Mouse (Mus musculus): Measurements from ENCODE around the gene Wnt5b. TPM values are rescaled to one million over a fixed set of nuclear protein-coding genes. Genes with fewer than 3 reads are reported as not detected.

The Wnt5b gene
- total RNA-seq, 2 experiments from 2014 or later: 3.1 to 3.6 TPM

DNA sequence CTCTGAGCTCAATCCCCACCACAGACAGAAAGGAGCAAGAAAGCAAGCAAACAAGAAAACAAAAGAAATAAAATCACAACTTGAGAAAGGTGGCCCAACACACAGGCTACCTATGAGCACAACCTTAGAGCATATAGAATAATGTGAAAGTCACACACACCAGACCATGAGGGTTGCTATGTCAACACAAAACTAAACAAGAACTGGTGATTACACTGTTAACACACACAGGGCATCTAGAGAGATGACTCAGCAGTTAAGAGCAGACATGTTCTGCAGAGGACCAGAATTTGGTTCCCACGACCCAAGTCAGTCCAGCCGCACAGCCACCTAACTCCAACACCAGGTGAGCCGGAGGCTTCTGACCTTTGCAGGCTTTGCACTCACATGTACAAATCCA, 141.2 kb downstream of the Wnt5b start:
- no peak for DNase-seq (ENCODE audit: low spot score)
- intact Hi-C loops (cut with DNase I): no loop called here

DNA sequence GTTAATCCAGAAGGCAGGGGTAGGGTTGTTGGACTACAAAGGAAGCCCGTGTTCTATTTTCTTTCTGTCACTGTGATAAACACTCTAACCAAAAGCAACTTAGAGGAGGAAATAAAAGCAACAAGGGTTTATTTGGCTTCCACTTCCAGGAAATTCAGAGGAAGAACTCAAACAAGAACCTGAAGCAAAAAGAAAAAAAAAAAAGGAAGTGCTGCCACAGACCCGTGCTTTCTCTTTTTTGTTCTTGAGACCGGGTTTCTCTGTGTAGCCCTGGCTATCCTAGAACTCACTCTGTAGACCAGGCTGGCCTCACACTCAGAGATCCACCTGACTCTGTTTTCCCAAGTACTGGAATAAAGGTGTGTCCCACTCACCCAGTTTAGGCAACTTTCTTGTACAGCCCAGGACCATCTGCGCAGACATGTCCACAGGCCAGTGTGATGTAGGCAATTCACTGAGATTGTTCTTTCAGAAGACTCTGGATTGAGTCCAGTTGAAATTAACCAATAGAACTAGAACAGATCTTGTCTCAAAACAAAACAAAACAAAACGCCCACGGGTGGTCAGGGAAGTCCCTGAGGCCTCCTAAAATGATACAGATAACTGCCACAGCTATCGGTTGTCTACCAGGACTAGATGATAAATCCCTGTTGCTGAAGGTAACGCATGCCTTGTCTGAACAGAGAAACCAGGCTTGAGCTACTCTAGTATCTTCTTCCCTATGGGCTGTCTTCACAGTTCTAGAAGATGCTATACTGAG, 142.4 kb downstream of the Wnt5b start:
- intact Hi-C loops (cut with DNase I): no loop called here
- no peak for DNase-seq (ENCODE audit: low spot score)

DNA sequence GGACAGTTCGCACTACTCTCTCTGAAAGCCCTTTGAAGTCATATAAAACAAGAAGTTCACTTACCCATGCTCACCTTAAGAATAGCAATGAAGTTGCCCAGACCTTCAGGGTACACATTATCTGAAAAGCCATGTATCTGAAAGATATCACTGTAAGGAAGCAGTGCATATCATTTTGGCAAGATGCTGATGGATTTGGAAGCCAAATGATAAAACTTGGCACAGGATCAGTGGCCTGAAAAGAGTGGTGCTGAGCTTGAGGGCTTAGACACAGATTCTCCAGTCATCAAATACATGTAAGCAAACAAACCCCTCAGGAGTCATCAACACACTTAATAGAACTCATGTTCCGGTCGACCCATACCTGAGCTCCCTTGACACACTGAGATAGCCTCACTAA, 143.5 kb downstream of the Wnt5b start:
- no peak for DNase-seq (ENCODE audit: low spot score)
- intact Hi-C loops (cut with DNase I): no loop called here

DNA sequence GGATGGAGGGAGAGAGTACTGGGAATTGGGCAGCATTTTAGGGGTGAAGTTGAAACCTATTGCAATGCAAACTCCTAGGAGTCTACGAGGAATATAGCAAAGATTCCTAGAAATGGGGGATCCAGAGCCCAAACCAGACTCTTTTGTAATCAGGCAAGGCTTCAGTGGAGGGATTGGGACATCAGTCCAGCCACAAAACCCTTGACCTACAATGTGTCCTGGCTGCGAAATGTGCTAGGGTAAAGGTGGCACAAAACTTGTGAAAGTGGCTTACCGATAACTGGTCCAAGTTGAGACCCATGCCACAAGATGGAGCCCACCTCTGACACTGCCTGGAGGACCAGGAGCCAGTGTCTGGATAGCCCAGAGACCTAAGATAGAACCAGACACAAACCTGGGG, 144.8 kb downstream of the Wnt5b start:
- intact Hi-C loops (cut with DNase I): no loop called here
- DNase-seq (ENCODE audit: low spot score): no peak

DNA sequence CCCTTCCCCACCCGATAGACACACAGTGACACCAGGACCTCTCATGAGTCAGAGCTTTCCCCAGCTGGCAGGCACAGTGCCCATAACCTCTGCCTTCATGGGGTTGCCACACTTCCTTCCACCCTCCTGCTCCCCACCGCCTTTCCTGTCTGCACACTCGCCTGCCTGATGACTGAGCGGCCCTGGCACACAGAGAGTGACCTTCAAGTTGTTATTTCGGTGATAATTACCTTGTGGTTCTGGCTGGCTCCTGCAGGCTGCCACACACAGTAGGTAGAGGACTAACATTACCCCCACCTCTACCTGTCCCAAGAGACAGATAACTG, 147.9 kb downstream of the Wnt5b start:
- intact Hi-C loops (cut with DNase I): no loop called here
- peak; percentile 71 for DNase-seq (ENCODE audit: low spot score)

DNA sequence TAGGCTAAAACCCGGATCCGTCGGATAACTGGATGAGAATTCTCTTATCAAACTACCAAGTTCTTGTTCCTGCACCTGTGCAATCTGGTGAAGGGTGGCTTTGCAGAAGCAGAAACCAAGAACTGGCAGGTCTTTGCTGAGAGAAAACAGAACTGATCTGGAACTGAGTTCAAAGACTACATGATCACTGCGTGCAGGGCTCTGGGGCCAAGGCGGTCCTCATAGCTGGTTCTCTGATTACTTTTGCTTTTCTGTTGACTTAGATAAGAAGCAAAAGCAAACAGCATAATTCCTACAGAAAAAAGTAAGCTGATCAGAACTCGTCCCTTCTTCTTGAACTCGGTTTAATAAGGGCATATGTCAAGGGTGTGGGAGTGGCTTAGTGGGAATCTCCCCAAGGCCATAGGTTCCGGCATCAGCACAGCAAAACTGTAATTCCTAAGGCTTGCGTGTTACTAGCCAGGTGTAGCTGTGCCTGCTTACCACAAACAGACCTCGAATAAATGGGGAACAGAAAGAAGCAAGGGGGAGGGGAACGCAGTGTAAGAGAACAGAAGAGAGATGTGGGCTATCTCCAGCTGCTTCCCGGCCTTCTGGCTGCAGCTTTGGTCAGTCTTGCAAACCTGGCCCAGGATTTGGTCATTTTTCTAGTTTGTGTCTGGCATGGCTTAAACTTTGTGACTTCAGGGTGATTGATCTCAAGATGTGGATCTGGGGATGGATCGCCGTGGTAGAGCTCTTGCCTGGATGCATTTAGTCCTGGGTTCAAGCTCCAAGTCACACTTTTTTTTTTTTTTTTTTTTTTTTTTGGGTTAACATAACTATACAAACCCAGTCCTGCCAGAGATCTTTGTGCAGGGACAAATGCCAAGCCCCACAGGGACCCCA, 148.5 kb downstream of the Wnt5b start:
- no peak for DNase-seq (ENCODE audit: low spot score)
- intact Hi-C loops (cut with DNase I): no loop called here

DNA sequence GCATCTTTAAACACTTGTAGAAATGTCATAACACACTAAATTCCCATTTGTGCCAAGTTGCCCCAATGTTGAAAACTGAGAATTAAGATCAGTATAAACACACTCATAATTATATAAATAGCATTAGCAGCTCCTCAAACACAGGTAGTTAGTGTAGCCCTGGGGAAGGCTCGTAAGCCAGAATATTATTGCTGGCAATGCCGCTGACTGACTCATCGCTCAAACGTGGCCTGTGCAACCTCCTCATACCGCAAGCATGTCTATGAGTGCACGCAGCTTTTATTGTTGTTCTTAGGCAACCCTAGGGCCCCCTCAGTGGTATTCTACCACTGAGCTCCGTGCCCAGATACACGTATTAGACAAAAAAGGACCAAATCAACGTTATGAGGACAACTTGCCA, 151.3 kb downstream of the Wnt5b start:
- DNase-seq (ENCODE audit: low spot score): no peak
- intact Hi-C loops (cut with DNase I): no loop called here

DNA sequence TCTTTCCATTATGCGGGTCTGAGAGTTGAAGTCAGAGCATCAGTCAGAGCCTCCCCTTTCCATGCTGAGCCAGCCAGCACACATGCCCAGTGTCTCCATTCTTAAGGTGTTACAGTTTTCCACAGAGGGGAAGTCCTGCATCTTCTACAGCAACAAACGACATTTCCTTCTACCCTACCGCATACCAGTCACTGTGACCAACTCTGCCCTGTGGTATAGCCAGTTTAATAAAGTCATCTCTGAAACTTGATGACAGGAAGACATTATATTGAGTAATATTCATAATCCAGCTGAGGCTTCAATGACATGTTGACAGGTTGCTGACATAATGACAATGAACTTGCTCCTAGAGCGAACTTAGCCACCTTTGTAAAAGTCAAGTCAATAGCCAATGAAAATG, 153.4 kb downstream of the Wnt5b start:
- DNase-seq (ENCODE audit: low spot score): no peak
- intact Hi-C loops (cut with DNase I): no loop called here

DNA sequence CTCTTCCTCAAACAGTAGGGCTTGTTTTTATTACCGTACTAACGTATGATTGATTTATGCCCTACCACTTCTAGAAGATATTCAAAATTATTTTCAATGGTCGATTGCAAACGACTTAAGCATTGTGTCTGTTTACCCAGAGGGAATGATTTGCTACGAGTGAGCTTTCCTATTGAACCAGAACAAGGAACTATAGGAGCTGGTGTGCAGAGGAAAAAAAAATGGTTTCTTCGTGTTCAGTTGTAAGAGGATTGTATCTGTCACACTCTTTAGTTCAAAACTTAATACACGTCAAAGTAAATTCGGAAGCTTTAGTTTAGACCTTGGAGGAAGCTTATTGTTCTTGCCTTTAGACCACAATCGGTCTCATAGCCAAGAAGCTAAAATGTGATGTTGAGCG, 155.1 kb downstream of the Wnt5b start:
- intact Hi-C loops (cut with DNase I): loop anchor here (5.0 kb wide), 1 partner anchor 38 kb away; no protein-coding TSS in a partner anchor
- DNase-seq (ENCODE audit: low spot score): no peak

DNA sequence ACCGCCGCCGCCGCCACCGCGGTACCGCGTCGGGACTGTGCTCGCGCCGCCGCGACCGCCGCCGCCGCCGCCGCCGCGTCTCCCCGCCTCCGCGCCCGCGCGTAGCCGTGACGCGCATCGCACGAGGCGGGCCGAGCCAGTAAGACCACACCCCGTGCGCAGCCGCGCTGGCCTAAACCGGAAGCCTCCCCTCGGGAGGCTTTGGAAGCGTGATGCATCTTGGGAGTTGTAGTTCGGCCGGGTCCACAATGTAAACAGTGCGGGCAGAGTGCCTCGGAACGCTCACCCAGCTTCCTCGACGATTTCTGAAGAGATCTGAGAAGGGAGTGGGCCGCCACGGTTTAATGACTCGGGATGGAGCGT, 155.5 kb downstream of the Wnt5b start:
- DNase-seq (ENCODE audit: low spot score): peak; percentile 89
- intact Hi-C loops (cut with DNase I): loop anchor here (5.0 kb wide), 1 partner anchor 39 kb away; no protein-coding TSS in a partner anchor

DNA sequence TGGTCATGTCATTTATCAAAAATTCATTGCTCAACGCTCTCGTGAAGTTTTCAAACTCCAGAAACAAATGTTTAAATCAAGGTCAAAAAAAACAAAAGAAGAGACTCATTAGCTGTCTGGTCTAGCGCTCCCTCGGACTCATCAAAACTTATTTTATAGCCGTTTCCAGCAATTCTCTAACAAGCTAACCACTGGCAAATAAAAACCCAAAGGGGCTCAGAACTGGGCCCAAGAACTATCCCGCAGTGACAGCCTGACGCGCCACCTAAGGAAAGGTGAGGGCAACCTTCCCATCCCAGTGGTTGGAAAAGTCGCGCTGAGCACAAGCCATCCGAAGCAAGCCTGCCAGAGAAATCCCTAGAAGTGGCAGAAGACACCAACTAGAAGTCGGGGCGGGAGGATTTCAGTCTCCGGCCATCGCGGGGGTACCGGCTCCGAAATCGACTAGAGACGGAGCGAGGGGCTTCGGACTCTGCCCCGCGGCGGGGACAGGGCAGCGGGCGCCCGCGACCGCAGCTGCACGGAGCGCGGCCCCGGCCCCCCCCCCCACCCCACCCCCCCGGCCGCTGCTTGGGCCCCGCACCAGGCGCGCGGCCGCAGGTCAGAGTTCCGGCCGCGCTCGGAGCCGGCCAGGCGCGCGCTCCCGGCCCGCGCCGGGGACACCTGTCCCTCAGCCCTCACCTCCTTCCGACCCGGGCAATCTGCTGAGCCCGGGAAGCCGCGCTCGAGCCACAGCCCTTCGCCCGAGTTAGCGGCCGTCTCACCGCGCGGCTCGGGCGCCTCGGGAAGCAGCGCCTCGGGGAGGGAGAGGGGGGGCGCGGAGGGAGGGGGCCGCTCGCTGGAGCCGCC, 156.1 kb downstream of the Wnt5b start:
- intact Hi-C loops (cut with DNase I): loop anchor here (5.0 kb wide), 1 partner anchor 39 kb away; no protein-coding TSS in a partner anchor
- no peak for DNase-seq (ENCODE audit: low spot score)

DNA sequence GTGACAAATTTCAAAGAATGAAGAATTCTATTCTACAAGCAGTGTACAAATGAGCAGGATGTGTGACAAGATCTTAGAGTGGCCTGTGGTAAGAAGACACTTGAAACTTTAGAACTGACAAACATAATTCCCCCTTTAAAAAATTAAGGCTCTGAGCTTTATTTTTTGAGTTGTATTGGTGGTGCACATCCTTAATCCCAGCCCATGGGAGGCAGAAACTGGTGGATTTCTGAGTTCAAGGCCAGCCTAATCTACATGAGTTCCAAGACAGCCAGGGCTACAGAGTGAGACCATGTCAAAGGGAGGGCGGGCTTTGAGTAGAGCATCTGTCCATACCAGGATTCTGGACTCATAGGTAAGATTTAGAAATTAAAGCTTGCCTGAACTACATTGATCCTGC, 157.3 kb downstream of the Wnt5b start:
- DNase-seq (ENCODE audit: low spot score): no peak
- intact Hi-C loops (cut with DNase I): loop anchor here (5.0 kb wide), 1 partner anchor 40 kb away; no protein-coding TSS in a partner anchor

DNA sequence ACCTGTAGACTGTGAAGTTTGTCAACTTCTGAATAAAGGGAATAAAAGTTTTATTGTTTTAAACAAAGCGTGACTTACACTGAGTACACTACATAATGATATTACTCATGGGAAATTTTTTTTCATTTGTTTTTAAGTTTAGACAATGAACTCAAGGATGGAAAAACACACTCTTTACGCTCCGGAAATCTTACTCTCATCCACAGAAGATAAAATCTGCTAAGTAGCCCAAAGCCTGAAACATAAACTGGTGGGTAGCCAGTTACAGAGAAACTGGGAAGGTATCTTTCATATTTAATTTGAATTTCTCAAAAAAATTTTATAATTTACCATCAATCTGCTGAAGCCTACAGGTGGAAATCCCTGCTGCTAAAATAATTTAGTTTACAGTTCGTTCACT, 157.7 kb downstream of the Wnt5b start:
- intact Hi-C loops (cut with DNase I): loop anchor here (5.0 kb wide), 1 partner anchor 41 kb away; no protein-coding TSS in a partner anchor
- no peak for DNase-seq (ENCODE audit: low spot score)

DNA sequence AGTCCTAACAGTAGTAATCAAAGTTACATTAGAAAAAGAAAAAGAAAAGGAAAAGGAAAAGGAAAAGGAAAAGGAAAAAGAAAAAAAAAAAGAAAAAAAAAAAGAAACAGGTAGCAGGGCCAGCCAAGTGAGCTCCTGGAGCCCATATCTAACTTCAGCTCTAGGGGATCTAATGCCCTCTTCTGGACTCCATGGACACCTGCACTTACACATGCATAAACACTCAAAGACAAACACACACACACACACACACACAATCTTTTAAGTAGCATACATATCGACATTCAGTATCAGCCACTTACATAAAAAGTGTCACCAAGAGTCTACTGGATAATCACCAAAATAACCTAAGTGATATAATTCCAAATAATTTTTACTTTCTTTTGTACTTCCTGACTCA, 158.5 kb downstream of the Wnt5b start:
- DNase-seq (ENCODE audit: low spot score): no peak
- intact Hi-C loops (cut with DNase I): loop anchor here (5.0 kb wide), 1 partner anchor 42 kb away; no protein-coding TSS in a partner anchor

Other genes with a start within 250 kb of the Wnt5b start
- under 1 TPM; 0.10 to 0.28 TPM for gene Lrtm2, start 213.6 kb downstream of the Wnt5b start, total RNA-seq (2021)
- gene Adipor2, start 126.6 kb downstream of the Wnt5b start, total RNA-seq (2021): 10 to 100 TPM; 56.1 to 58.0 TPM
- 10 to 100 TPM; 15.4 to 15.6 TPM for gene Fbxl14, start 64.7 kb downstream of the Wnt5b start, total RNA-seq (2021)

All from heart, postnatal 25 days (tissue).